Mouse (Mus musculus): ENCODE data around the gene Nr4a1. TPM values are rescaled to one million over a fixed set of nuclear protein-coding genes. Genes with fewer than 3 reads are reported as not detected.
A peak's percentile ranks its signal among the peaks of the same experiment; 100 is the strongest.

Nr4a1 gene
- polyA plus RNA-seq, 1 experiment from 2014 or later: 6.9 TPM

GRCm38 (mm10) chr15:101224006-101224906, 29.8 kb upstream of the Nr4a1 start, which contains the start of gene Grasp:
Gene Grasp (plus strand): TSS chr15:101224188.
- Histone ChIP-seq H3K4me1 (replicated peaks) (peaks cover 42% of the 10 kb centered on the region), H3K27ac (replicated peaks) (peak within 1 kb of the TSS; percentile 58), H3K4me2 (peak within 1 kb of the TSS; percentile 99), H3K36me3 (no peaks in the 10 kb centered on the region), H3K4me3 (peak within 1 kb of the TSS; percentile 87), H3K9ac (peak within 1 kb of the TSS; percentile 74), H3K9me3 (no peaks in the 10 kb centered on the region), H3K27me3 (peaks cover 8% of the 10 kb centered on the region; the same call in 1 of the 2 replicates)
- peak; percentile 86 for ATAC-seq (ENCODE audit: low FRiP score, low read depth)
- under 1% methylated on average over 75 of the region's 77 CpGs for WGBS

- H3K4me3 ChIP-seq: peak overlapping the region; percentile 87
- peaks cover 8% of the 10 kb centered on the region; the same call in 1 of the 2 replicates for H3K27me3 ChIP-seq
- no peaks in the 10 kb centered on the region for H3K9me3 ChIP-seq
- peak overlapping the region; percentile 99 for H3K4me2 ChIP-seq
- H3K36me3 ChIP-seq: no peaks in the 10 kb centered on the region
- peak overlapping the region; percentile 58 for H3K27ac ChIP-seq (replicated peaks)
- H3K4me1 ChIP-seq (replicated peaks): peaks cover 42% of the 10 kb centered on the region
- 9% methylated on average over 14 of the region's 14 CpGs for WGBS
- H3K9ac ChIP-seq: peak overlapping the region; percentile 74
- ATAC-seq (ENCODE audit: low FRiP score, low read depth): no peak
Observed at GRCm38 (mm10) chr15:101224977-101225376, 29.1 kb upstream of the Nr4a1 start.

DNA sequence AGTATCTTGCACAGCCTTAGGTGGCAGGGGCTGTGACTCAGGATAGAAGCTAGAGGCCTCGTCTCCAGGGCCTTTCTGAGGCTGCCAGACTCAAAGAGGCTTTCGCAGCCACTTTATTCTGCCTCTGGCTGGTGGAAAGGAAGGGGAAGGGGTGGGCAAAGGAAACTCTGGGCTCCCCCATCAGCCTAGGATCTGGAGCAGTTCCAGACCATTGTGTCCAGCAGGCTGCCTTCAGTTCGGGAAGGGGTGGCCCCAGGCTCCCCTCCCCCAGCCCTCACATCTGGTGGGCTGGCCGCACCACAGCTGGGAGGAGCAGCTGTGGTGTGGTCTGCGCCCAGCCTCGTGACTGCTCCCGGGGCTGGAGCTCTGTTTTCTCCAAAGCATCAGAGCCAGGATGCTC, 26.1 kb upstream of the Nr4a1 start:
- peaks cover 23% of the 10 kb centered on the region for H3K4me1 ChIP-seq (replicated peaks)
- H3K9me3 ChIP-seq: no peaks in the 10 kb centered on the region
- no peaks in the 10 kb centered on the region for H3K36me3 ChIP-seq
- 0 out of 2 replicates have a peak overlapping the region, but pooled peaks have one; percentile 31 for H3K27ac ChIP-seq (replicated peaks)
- peaks cover 8% of the 10 kb centered on the region; the same call in 1 of the 2 replicates for H3K27me3 ChIP-seq
- no peak overlapping the region for H3K4me3 ChIP-seq
- H3K9ac ChIP-seq: no peak overlapping the region
- no peak for ATAC-seq (ENCODE audit: low FRiP score, low read depth)
- H3K4me2 ChIP-seq: no peak overlapping the region
- WGBS: 11% methylated on average over 7 of the region's 7 CpGs

- Histone ChIP-seq H3K9ac (no peak overlapping the region), H3K27me3 (peaks cover 8% of the 10 kb centered on the region; the same call in 1 of the 2 replicates), H3K4me1 (replicated peaks) (peaks cover 13% of the 10 kb centered on the region), H3K27ac (replicated peaks) (no peak overlapping the region), H3K4me3 (no peak overlapping the region), H3K9me3 (no peaks in the 10 kb centered on the region), H3K36me3 (no peaks in the 10 kb centered on the region), H3K4me2 (no peak overlapping the region)
- WGBS: 87% methylated on average over 21 of the region's 21 CpGs
- ATAC-seq (ENCODE audit: low FRiP score, low read depth): no peak
Observed at GRCm38 (mm10) chr15:101228866-101229590, 25.0 kb upstream of the Nr4a1 start.

GRCm38 (mm10) chr15:101230503-101230902, 23.6 kb upstream of the Nr4a1 start:
- H3K27me3 ChIP-seq: no peaks in the 10 kb centered on the region
- 97% methylated on average over 19 of the region's 19 CpGs for whole genome bisulfite sequencing
- H3K4me2 ChIP-seq: no peak overlapping the region
- H3K4me1 ChIP-seq (replicated peaks): 0 out of 2 replicates have a peak, but pooled peaks cover 9% of the 10 kb centered on the region
- H3K36me3 ChIP-seq: no peaks in the 10 kb centered on the region
- H3K9ac ChIP-seq: no peak overlapping the region
- H3K4me3 ChIP-seq: no peak overlapping the region
- H3K9me3 ChIP-seq: no peaks in the 10 kb centered on the region
- H3K27ac ChIP-seq (replicated peaks): no peak overlapping the region
- no peak for ATAC-seq (ENCODE audit: low FRiP score, low read depth)

GRCm38 (mm10) chr15:101230995-101231647, 22.9 kb upstream of the Nr4a1 start:
- no peak for ATAC-seq (ENCODE audit: low FRiP score, low read depth)
- H3K27me3 ChIP-seq: no peaks in the 10 kb centered on the region

GRCm38 (mm10) chr15:101231648-101232180, 22.4 kb upstream of the Nr4a1 start:
- Histone ChIP-seq H3K27me3 (no peaks in the 10 kb centered on the region), H3K4me3 (peak overlapping the region; percentile 29), H3K36me3 (no peaks in the 10 kb centered on the region), H3K4me2 (peak overlapping the region; percentile 57), H3K27ac (replicated peaks) (no peak overlapping the region), H3K9me3 (no peaks in the 10 kb centered on the region), H3K4me1 (replicated peaks) (0 out of 2 replicates have a peak, but pooled peaks cover 12% of the 10 kb centered on the region), H3K9ac (0 out of 2 replicates have a peak overlapping the region, but pooled peaks have one; percentile 8)
- WGBS: 49% methylated on average over 56 of the region's 56 CpGs
- peak; percentile 24; the same call in 1 of the 2 replicates for ATAC-seq (ENCODE audit: low FRiP score, low read depth)

More at GRCm38 (mm10) chr15:101230995-101231647, 22.9 kb upstream of the Nr4a1 start:
- Histone ChIP-seq H3K27ac (replicated peaks) (no peak overlapping the region), H3K4me1 (replicated peaks) (0 out of 2 replicates have a peak, but pooled peaks cover 12% of the 10 kb centered on the region), H3K4me3 (peak overlapping the region; percentile 29), H3K9ac (0 out of 2 replicates have a peak overlapping the region, but pooled peaks have one; percentile 8), H3K4me2 (peak overlapping the region; percentile 57), H3K36me3 (no peaks in the 10 kb centered on the region), H3K9me3 (no peaks in the 10 kb centered on the region)
- 74% methylated on average over 23 of the region's 23 CpGs for WGBS

GRCm38 (mm10) chr15:101232607-101233006, 21.5 kb upstream of the Nr4a1 start:
- Histone ChIP-seq H3K9me3 (no peaks in the 10 kb centered on the region), H3K4me2 (no peak overlapping the region), H3K9ac (no peak overlapping the region), H3K27me3 (no peaks in the 10 kb centered on the region), H3K36me3 (no peaks in the 10 kb centered on the region), H3K27ac (replicated peaks) (no peak overlapping the region), H3K4me3 (no peak overlapping the region), H3K4me1 (replicated peaks) (0 out of 2 replicates have a peak, but pooled peaks cover 12% of the 10 kb centered on the region)
- 78% methylated on average over 4 of the region's 4 CpGs for WGBS
- ATAC-seq (ENCODE audit: low FRiP score, low read depth): no peak

- H3K9me3 ChIP-seq: no peaks in the 10 kb centered on the region
- 0 out of 2 replicates have a peak, but pooled peaks cover 12% of the 10 kb centered on the region for H3K4me1 ChIP-seq (replicated peaks)
- H3K27ac ChIP-seq (replicated peaks): no peak overlapping the region
- 88% methylated on average over 3 of the region's 3 CpGs for WGBS
- no peak overlapping the region for H3K4me3 ChIP-seq
- H3K9ac ChIP-seq: no peak overlapping the region
- no peak overlapping the region for H3K4me2 ChIP-seq
- ATAC-seq (ENCODE audit: low FRiP score, low read depth): no peak
- H3K36me3 ChIP-seq: no peaks in the 10 kb centered on the region
- no peaks in the 10 kb centered on the region for H3K27me3 ChIP-seq
Observed at GRCm38 (mm10) chr15:101233183-101233582, 20.9 kb upstream of the Nr4a1 start.

DNA sequence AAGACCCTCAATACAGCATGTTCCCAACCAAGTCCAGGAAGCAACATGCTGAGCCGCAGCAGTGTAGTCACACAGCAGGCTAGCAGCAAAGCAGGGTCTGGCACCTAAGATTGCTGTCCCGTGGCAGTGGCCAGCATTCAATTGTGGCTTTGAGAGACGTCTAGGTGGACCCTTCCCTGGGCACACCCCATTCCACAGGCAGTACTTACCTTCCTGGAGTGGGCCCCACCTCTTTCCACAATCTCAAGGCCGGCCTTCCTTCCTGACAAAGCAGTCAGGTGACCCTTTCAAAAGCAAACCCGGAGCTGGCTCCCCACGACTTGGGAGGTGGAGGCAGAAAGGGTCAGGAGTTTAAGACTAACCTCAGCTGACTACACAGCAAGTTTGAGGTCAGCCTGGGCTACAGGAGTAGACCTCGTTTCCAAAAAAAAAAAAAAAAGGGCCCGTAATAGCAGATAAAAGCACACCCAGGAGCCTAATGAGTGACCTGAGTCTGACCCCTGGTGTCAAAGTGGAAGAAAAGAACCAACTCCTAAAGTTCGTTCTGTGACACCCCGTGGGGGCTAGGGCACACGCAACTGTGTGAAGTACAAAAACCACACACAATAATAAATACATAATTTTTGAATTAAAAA, 20.3 kb upstream of the Nr4a1 start:
- no peaks in the 10 kb centered on the region for H3K36me3 ChIP-seq
- WGBS: 24% methylated on average over 11 of the region's 11 CpGs
- H3K9me3 ChIP-seq: no peaks in the 10 kb centered on the region
- ATAC-seq (ENCODE audit: low FRiP score, low read depth): no peak
- no peaks in the 10 kb centered on the region for H3K27me3 ChIP-seq
- peaks cover 15% of the 10 kb centered on the region; the same call in 1 of the 2 replicates for H3K4me1 ChIP-seq (replicated peaks)
- H3K4me2 ChIP-seq: no peak overlapping the region
- no peak overlapping the region for H3K27ac ChIP-seq (replicated peaks)
- H3K4me3 ChIP-seq: no peak overlapping the region
- H3K9ac ChIP-seq: no peak overlapping the region

All from hindbrain, embryonic 15.5 days (tissue).